Mouse (Mus musculus): ENCODE results near the gene Naa35. TPM values are rescaled to one million over a fixed set of nuclear protein-coding genes. Genes with fewer than 3 reads are reported as not detected.

Gene Naa35
- total RNA-seq (2023) = 10 to 100 TPM; 54.1 to 72.1 TPM

GRCm38 (mm10) chr13:59584947-59585647 lies at the start of gene Naa35, which contains the start of gene Agtpbp1:
Gene Naa35, plus strand, starts transcription at chr13:59585259.
Gene Agtpbp1, minus strand, starts transcription at chr13:59585227.

GRCm38 (mm10) chr13:59675151-59676011 lies 90.3 kb downstream of the Naa35 start, which contains the start of gene Golm1:
Gene Golm1, minus strand, starts transcription at chr13:59675811.

Other genes with a start within 250 kb of the Naa35 start
- gene Agtpbp1, start within 50 bp of the Naa35 start, total RNA-seq (2023) = 10 to 100 TPM; 49.5 to 50.1 TPM
- gene Golm1, start 90.6 kb downstream of the Naa35 start, total RNA-seq (2023) = 10 to 100 TPM; 19.7 to 24.3 TPM
- gene 4921517D22Rik, start 108.8 kb downstream of the Naa35 start, total RNA-seq (2023) = not detected
- gene Spata31d1a, start 125.1 kb downstream of the Naa35 start, total RNA-seq (2023) = under 1 TPM in 1 of 2 experiments, not detected in 1; 0.11 TPM
- gene Spata31d1b, start 127.0 kb downstream of the Naa35 start, total RNA-seq (2023) = not detected
- gene Spata31d1d, start 146.5 kb downstream of the Naa35 start, total RNA-seq (2023) = not detected
- gene 1700014D04Rik, start 161.5 kb downstream of the Naa35 start, total RNA-seq (2023) = not detected
- gene Isca1, start 184.6 kb downstream of the Naa35 start, total RNA-seq (2023) = 10 to 100 TPM; 47.6 to 49.2 TPM
- not detected for gene Gm49354, start 197.0 kb downstream of the Naa35 start, total RNA-seq (2023)
- gene Tut7, start 237.9 kb downstream of the Naa35 start, total RNA-seq (2023) = 100 to 1,000 TPM; 305 to 366 TPM

Data from neutrophil, adult 83 days (primary cell).